Mouse (Mus musculus) MEL (cell line): ENCODE measurements at regions not wholly inside any gene's neighbourhood (a gene's known extent, or its start where the extent isn't known, plus 50 kb on each side); places are given as distances from the start of the nearest gene placed in this dataset.

Experiments
- DNase-seq: peaks from one replicate; pipeline ENCODE4 v3.0.0; 2011; ENCODE audit warnings: low read depth, low spot score
- H3K27ac ChIP-seq: 2 replicates; pipeline ENCODE4 v1.5.1; 2012; ENCODE audit warnings: low read depth, mild to moderate bottlenecking, control low read depth, low read length, moderate library complexity; ENCODE audit not compliant: control insufficient read depth
- H3K27me3 ChIP-seq, 2 experiments: fragments of 150-350 bp in 1 of 2; sonication (generic) in 1 of 2; 2 replicates each; pipeline ENCODE4 v1.6.1; 2012; ENCODE audit warnings: low read length in 2 of 2, mild to moderate bottlenecking in 2 of 2, improper control_type of control experiment in 1 of 2, moderate library complexity in 1 of 2; ENCODE audit not compliant: insufficient read depth in 2 of 2, control insufficient read depth in 1 of 2
- H3K36me3 ChIP-seq, 2 experiments: 2 replicates each; pipeline ENCODE4 v1.6.1; 2012 to 2014; ENCODE audit warnings: low read length in 2 of 2, improper control_type of control experiment in 1 of 2, inconsistent platforms in 1 of 2, mild to moderate bottlenecking in 1 of 2; ENCODE audit not compliant: insufficient read depth in 2 of 2, control insufficient read depth in 1 of 2
- H3K4me1 ChIP-seq, 2 experiments: fragments of 150-350 bp in 1 of 2; sonication (generic) in 1 of 2; 2 replicates each; pipeline ENCODE4 v1.6.1; 2012; ENCODE audit warnings: low read length in 2 of 2, improper control_type of control experiment in 1 of 2, mild to moderate bottlenecking in 1 of 2; ENCODE audit not compliant: insufficient read depth in 2 of 2, control insufficient read depth in 1 of 2
- H3K4me3 ChIP-seq, 2 experiments: fragments of 150-350 bp in 1 of 2; sonication (generic) in 1 of 2; 2 replicates each; pipeline ENCODE4 v1.5.1; 2012; ENCODE audit warnings: low read depth in 2 of 2, low read length in 2 of 2, mild to moderate bottlenecking in 2 of 2, moderate library complexity in 2 of 2, control low read depth in 1 of 2, improper control_type of control experiment in 1 of 2; ENCODE audit not compliant: control insufficient read depth in 1 of 2, insufficient read depth in 1 of 2
- H3K79me2 ChIP-seq: 2 replicates; pipeline ENCODE4 v1.6.1; 2012; ENCODE audit warnings: mild to moderate bottlenecking, low read length, moderate library complexity; ENCODE audit not compliant: control insufficient read depth, poor library complexity, insufficient read depth
- H3K9ac ChIP-seq: 2 replicates; pipeline ENCODE4 v1.6.1; 2012; ENCODE audit warnings: low read depth, mild to moderate bottlenecking, control low read depth, low read length, moderate library complexity; ENCODE audit not compliant: control insufficient read depth, poor library complexity, severe bottlenecking
- H3K9me3 ChIP-seq: fragments of 150-350 bp; sonication (generic); replicated peaks from 2 replicates; pipeline ENCODE4 v1.6.1; 2012; ENCODE audit warnings: mild to moderate bottlenecking, low read length, improper control_type of control experiment, moderate library complexity; ENCODE audit not compliant: insufficient read depth
- CHD2 ChIP-seq: IDR thresholded peaks from 2 replicates; pipeline ENCODE4 v1.6.1; 2011; ENCODE audit warnings: low read length, improper control_type of control experiment
- CTCF ChIP-seq, 3 experiments: IDR thresholded peaks in 2 of 3; conservative IDR thresholded peaks in 1 of 3; 2 replicates each; pipeline ENCODE4 v1.5.1; 2011 to 2012; ENCODE audit warnings: low read length in 3 of 3, low read depth in 2 of 3, mild to moderate bottlenecking in 2 of 3, improper control_type of control experiment in 1 of 3, inconsistent platforms in 1 of 3, mixed read lengths in 1 of 3, moderate library complexity in 1 of 3; ENCODE audit not compliant: control insufficient read depth in 1 of 3, insufficient read depth in 1 of 3, poor library complexity in 1 of 3, severe bottlenecking in 1 of 3
- E2F4 ChIP-seq: IDR thresholded peaks from 2 replicates; pipeline ENCODE4 v1.6.1; 2011; ENCODE audit warnings: low read depth, low read length, improper control_type of control experiment, borderline replicate concordance
- EP300 ChIP-seq, 2 experiments: IDR thresholded peaks; 2 replicates each; pipeline ENCODE4 v1.6.1; 2011; ENCODE audit warnings: improper control_type of control experiment in 2 of 2, low read length in 2 of 2, low read depth in 1 of 2, mild to moderate bottlenecking in 1 of 2
- GABPA ChIP-seq: IDR thresholded peaks from 2 replicates; pipeline ENCODE4 v1.6.1; 2012; ENCODE audit warnings: low read depth, mild to moderate bottlenecking, inconsistent platforms, low read length, improper control_type of control experiment, moderate library complexity
- GATA1 ChIP-seq: IDR thresholded peaks from 2 replicates; pipeline ENCODE4 v1.6.1; 2011; ENCODE audit warnings: low read depth, low read length, improper control_type of control experiment
- KAT2A ChIP-seq: conservative IDR thresholded peaks from 2 replicates; pipeline ENCODE4 v1.6.1; 2012; ENCODE audit warnings: low read depth, low read length, improper control_type of control experiment, inconsistent platforms
- MAFK ChIP-seq: IDR thresholded peaks from 2 replicates; pipeline ENCODE4 v1.6.1; 2011; ENCODE audit warnings: low read depth, mild to moderate bottlenecking, low read length, improper control_type of control experiment, borderline replicate concordance
- MAZ ChIP-seq: IDR thresholded peaks from 2 replicates; pipeline ENCODE4 v1.6.1; 2012; ENCODE audit warnings: low read depth, mild to moderate bottlenecking, inconsistent platforms, low read length, improper control_type of control experiment
- MEF2A ChIP-seq: IDR thresholded peaks from 2 replicates; pipeline ENCODE4 v1.6.1; 2014; ENCODE audit warnings: low read depth, mild to moderate bottlenecking, inconsistent platforms, low read length, improper control_type of control experiment; ENCODE audit not compliant: poor library complexity, insufficient replicate concordance, severe bottlenecking; ENCODE audit errors: extremely low read depth
- MYB ChIP-seq: IDR thresholded peaks from 2 replicates; pipeline ENCODE4 v1.6.1; 2011; ENCODE audit warnings: mild to moderate bottlenecking, low read depth, low read length, improper control_type of control experiment
- NRF1 ChIP-seq: IDR thresholded peaks from 2 replicates; pipeline ENCODE4 v1.6.1; 2014; ENCODE audit warnings: low read depth, mild to moderate bottlenecking, inconsistent platforms, low read length, improper control_type of control experiment, moderate library complexity; ENCODE audit not compliant: poor library complexity, insufficient read depth, severe bottlenecking
- POLR2A ChIP-seq, 2 experiments: IDR thresholded peaks; 2 replicates each; pipeline ENCODE4 v1.6.1; 2011 to 2012; ENCODE audit warnings: low read length in 2 of 2, mild to moderate bottlenecking in 2 of 2, control low read depth in 1 of 2, improper control_type of control experiment in 1 of 2, low read depth in 1 of 2, moderate library complexity in 1 of 2; ENCODE audit not compliant: control insufficient read depth in 1 of 2, insufficient read depth in 1 of 2, poor library complexity in 1 of 2
- POLR2AphosphoS2 ChIP-seq: IDR thresholded peaks from 2 replicates; pipeline ENCODE4 v1.6.1; 2011; ENCODE audit warnings: low read length, improper control_type of control experiment
- POLR2AphosphoS5 ChIP-seq: IDR thresholded peaks from 2 replicates; pipeline ENCODE4 v1.6.1; 2012; ENCODE audit warnings: low read depth, borderline replicate concordance, mild to moderate bottlenecking, inconsistent platforms, low read length, moderate library complexity, mixed read lengths
- RCOR1 ChIP-seq: IDR thresholded peaks from 2 replicates; pipeline ENCODE4 v1.6.1; 2012; ENCODE audit warnings: low read depth, mild to moderate bottlenecking, inconsistent platforms, low read length, improper control_type of control experiment
- TAL1 ChIP-seq: IDR thresholded peaks from 2 replicates; pipeline ENCODE4 v1.6.1; 2012; ENCODE audit warnings: mild to moderate bottlenecking, inconsistent platforms, low read length, moderate library complexity, mixed read lengths
- UBTF ChIP-seq: IDR thresholded peaks from 2 replicates; pipeline ENCODE4 v1.6.1; 2012; ENCODE audit warnings: low read depth, mild to moderate bottlenecking, inconsistent platforms, low read length, improper control_type of control experiment, moderate library complexity, borderline replicate concordance; ENCODE audit not compliant: insufficient read depth

GRCm38 (mm10) chr2:137784091-137784490 lies 472.3 kb upstream of the Btbd3 start:
- DNase-seq = no peak
- no peaks in the 10 kb centered on the region for H3K9me3 ChIP-seq
- no peak overlapping the region for H3K4me3 ChIP-seq
- H3K27me3 ChIP-seq = no peaks in the 10 kb centered on the region
- no peak overlapping the region for H3K27ac ChIP-seq
- no peak overlapping the region for H3K9ac ChIP-seq
- TF ChIP-seq KAT2A (no peak), POLR2AphosphoS2 (no peak), UBTF (no peak), POLR2AphosphoS5 (no peak), E2F4 (no peak), MEF2A (no peak), MAZ (no peak), CTCF (IDR thresholded peaks at IDR 0.05 in 2 of 3, conservative IDR thresholded peaks at IDR 0.05 in 1 of 3; ENCODE audit: control insufficient read depth in 1 of 3, insufficient read depth in 1 of 3, low read depth in 2 of 3, low read length in 3 of 3, poor library complexity in 1 of 3, severe bottlenecking in 1 of 3) (no peak), EP300 (IDR thresholded peaks at IDR 0.05; ENCODE audit: low read depth in 1 of 2, low read length in 2 of 2) (no peak)
- H3K79me2 ChIP-seq = no peaks in the 10 kb centered on the region
- H3K36me3 ChIP-seq = no peaks in the 10 kb centered on the region
- H3K4me1 ChIP-seq = no peaks in the 10 kb centered on the region

- no peak overlapping the region for H3K9ac ChIP-seq
- H3K9me3 ChIP-seq = no peaks in the 10 kb centered on the region
- no peak overlapping the region for H3K27ac ChIP-seq
- TF ChIP-seq GATA1 = no peak
- TF ChIP-seq TAL1 = no peak
- TF ChIP-seq CHD2 = no peak
- TF ChIP-seq GABPA = no peak
- no peak for TF ChIP-seq MYB
- no peak for TF ChIP-seq MEF2A
- TF ChIP-seq MAFK = no peak
- TF ChIP-seq RCOR1 = no peak
- no peaks in the 10 kb centered on the region for H3K36me3 ChIP-seq
- no peak for DNase-seq
- H3K4me1 ChIP-seq = no peaks in the 10 kb centered on the region
- no peaks in the 10 kb centered on the region for H3K27me3 ChIP-seq
- H3K79me2 ChIP-seq = no peaks in the 10 kb centered on the region
- H3K4me3 ChIP-seq = no peak overlapping the region
These were observed 478.9 kb upstream of the Btbd3 start for GRCm38 (mm10) chr2:137777430-137777829.

- no peak for DNase-seq
- H3K4me1 ChIP-seq = no peaks in the 10 kb centered on the region
- no peak for TF ChIP-seq NRF1
- no peak for TF ChIP-seq POLR2A (IDR thresholded peaks at IDR 0.05; ENCODE audit: control insufficient read depth in 1 of 2, insufficient read depth in 1 of 2, low read depth in 1 of 2, low read length in 2 of 2, poor library complexity in 1 of 2)
- no peak for TF ChIP-seq EP300 (IDR thresholded peaks at IDR 0.05; ENCODE audit: low read depth in 1 of 2, low read length in 2 of 2)
- TF ChIP-seq MAFK = no peak
These were observed 491.6 kb upstream of the Btbd3 start for GRCm38 (mm10) chr2:137764785-137765184.

More at GRCm38 (mm10) chr2:137764785-137765184, 491.6 kb upstream of the Btbd3 start:
- no peak overlapping the region for H3K9ac ChIP-seq
- H3K4me3 ChIP-seq = no peak overlapping the region
- H3K27me3 ChIP-seq = no peaks in the 10 kb centered on the region
- H3K9me3 ChIP-seq = no peaks in the 10 kb centered on the region
- no peaks in the 10 kb centered on the region for H3K36me3 ChIP-seq
- H3K79me2 ChIP-seq = no peaks in the 10 kb centered on the region
- no peak overlapping the region for H3K27ac ChIP-seq
